Mouse (Mus musculus): Measurements from ENCODE around the gene Trpt1. TPM values are rescaled to one million over a fixed set of nuclear protein-coding genes. Genes with fewer than 3 reads are reported as not detected.

Trpt1 gene
- polyA plus RNA-seq, 1 experiment from 2014 or later = 9.7 TPM

GRCm38 (mm10) chr19:6977759-6978638, 17.9 kb upstream of the Trpt1 start:
- WGBS = 73% methylated on average over 13 of the region's 13 CpGs
- peaks cover 28% of the 10 kb centered on the region for H3K36me3 ChIP-seq
- no peak for ATAC-seq (ENCODE audit: borderline replicate concordance, extremely low read depth, low FRiP score, low TSS enrichment)
- H3K4me2 ChIP-seq = peak overlapping the region; percentile 78
- H3K9ac ChIP-seq = peak overlapping the region; percentile 56; the same call in 1 of the 2 replicates
- H3K27me3 ChIP-seq = no peaks in the 10 kb centered on the region
- peaks cover 47% of the 10 kb centered on the region for H3K4me1 ChIP-seq
- H3K4me3 ChIP-seq = peak overlapping the region; percentile 82
- peak overlapping the region; percentile 95; the same call in 1 of the 2 replicates for H3K27ac ChIP-seq
- H3K9me3 ChIP-seq = no peaks in the 10 kb centered on the region

- Histone ChIP-seq H3K36me3 (peaks cover 33% of the 10 kb centered on the region), H3K27me3 (no peaks in the 10 kb centered on the region), H3K9me3 (no peaks in the 10 kb centered on the region), H3K4me2 (peak overlapping the region; percentile 78), H3K9ac (peak overlapping the region; percentile 56), H3K27ac (peak overlapping the region; percentile 95; the same call in 1 of the 2 replicates), H3K4me1 (peaks cover 46% of the 10 kb centered on the region), H3K4me3 (peak overlapping the region; percentile 82)
- WGBS = 36% methylated on average over 3 of the region's 3 CpGs
- no peak for ATAC-seq (ENCODE audit: borderline replicate concordance, extremely low read depth, low FRiP score, low TSS enrichment)
Measured at GRCm38 (mm10) chr19:6978639-6978974, 17.3 kb upstream of the Trpt1 start.

- Histone ChIP-seq H3K9me3 (no peaks in the 10 kb centered on the region), H3K27ac (peak overlapping the region; percentile 95), H3K27me3 (no peaks in the 10 kb centered on the region), H3K4me2 (peak overlapping the region; percentile 78), H3K4me1 (peaks cover 42% of the 10 kb centered on the region), H3K9ac (peak overlapping the region; percentile 56), H3K36me3 (peaks cover 37% of the 10 kb centered on the region), H3K4me3 (peak overlapping the region; percentile 82)
- 5% methylated on average over 11 of the region's 11 CpGs for WGBS
- ATAC-seq (ENCODE audit: borderline replicate concordance, extremely low read depth, low FRiP score, low TSS enrichment) = no peak
Measured at GRCm38 (mm10) chr19:6979001-6979479, 16.9 kb upstream of the Trpt1 start.

- Histone ChIP-seq H3K9ac (peak overlapping the region; percentile 87), H3K9me3 (no peaks in the 10 kb centered on the region), H3K27ac (peak overlapping the region; percentile 95), H3K36me3 (peaks cover 39% of the 10 kb centered on the region), H3K4me3 (peak overlapping the region; percentile 82), H3K4me2 (peak overlapping the region; percentile 78), H3K27me3 (no peaks in the 10 kb centered on the region), H3K4me1 (peaks cover 41% of the 10 kb centered on the region)
- ATAC-seq (ENCODE audit: borderline replicate concordance, extremely low read depth, low FRiP score, low TSS enrichment) = peak; percentile 92
- WGBS = under 1% methylated on average over 59 of the region's 59 CpGs
Measured at GRCm38 (mm10) chr19:6979486-6980380, 16.2 kb upstream of the Trpt1 start.

GRCm38 (mm10) chr19:6980381-6981093, 15.4 kb upstream of the Trpt1 start, which contains the start of gene Fkbp2:
Fkbp2 (minus strand) TSS chr19:6980501.
- Histone ChIP-seq H3K4me1 (peaks cover 41% of the 10 kb centered on the region), H3K27me3 (no peaks in the 10 kb centered on the region), H3K4me2 (peak within 1 kb of the TSS; percentile 78), H3K36me3 (peaks cover 46% of the 10 kb centered on the region), H3K9ac (peak within 1 kb of the TSS; percentile 87), H3K27ac (peak within 1 kb of the TSS; percentile 95), H3K9me3 (no peaks in the 10 kb centered on the region), H3K4me3 (peak within 1 kb of the TSS; percentile 82)
- peak; percentile 91 for ATAC-seq (ENCODE audit: borderline replicate concordance, extremely low read depth, low FRiP score, low TSS enrichment)
- WGBS = 1% methylated on average over 38 of the region's 38 CpGs

GRCm38 (mm10) chr19:6981465-6981864, 14.5 kb upstream of the Trpt1 start:
- ATAC-seq (ENCODE audit: borderline replicate concordance, extremely low read depth, low FRiP score, low TSS enrichment) = no peak
- H3K9me3 ChIP-seq = no peaks in the 10 kb centered on the region
- peaks cover 41% of the 10 kb centered on the region for H3K4me1 ChIP-seq
- H3K36me3 ChIP-seq = peaks cover 46% of the 10 kb centered on the region
- H3K4me2 ChIP-seq = peak overlapping the region; percentile 78; the same call in 1 of the 2 replicates
- peak overlapping the region; percentile 87 for H3K9ac ChIP-seq
- H3K27me3 ChIP-seq = no peaks in the 10 kb centered on the region
- no peak overlapping the region for H3K27ac ChIP-seq
- H3K4me3 ChIP-seq = peak overlapping the region; percentile 82; the same call in 1 of the 2 replicates
- WGBS = 86% methylated on average over 4 of the region's 4 CpGs

- H3K4me2 ChIP-seq = no peak overlapping the region
- no peak overlapping the region for H3K4me3 ChIP-seq
- peaks cover 37% of the 10 kb centered on the region for H3K4me1 ChIP-seq
- 91% methylated on average over 5 of the region's 5 CpGs for WGBS
- no peaks in the 10 kb centered on the region for H3K9me3 ChIP-seq
- H3K27me3 ChIP-seq = no peaks in the 10 kb centered on the region
- no peak for ATAC-seq (ENCODE audit: borderline replicate concordance, extremely low read depth, low FRiP score, low TSS enrichment)
- H3K27ac ChIP-seq = no peak overlapping the region
- H3K36me3 ChIP-seq = peaks cover 28% of the 10 kb centered on the region
- H3K9ac ChIP-seq = no peak overlapping the region
Measured at GRCm38 (mm10) chr19:6983621-6984020, 12.3 kb upstream of the Trpt1 start.

GRCm38 (mm10) chr19:6985300-6985699, 10.6 kb upstream of the Trpt1 start:
- no peak for ATAC-seq (ENCODE audit: borderline replicate concordance, extremely low read depth, low FRiP score, low TSS enrichment)
- no peaks in the 10 kb centered on the region for H3K9me3 ChIP-seq
- H3K27me3 ChIP-seq = no peaks in the 10 kb centered on the region
- no peak overlapping the region for H3K9ac ChIP-seq
- no peak overlapping the region for H3K27ac ChIP-seq
- H3K4me3 ChIP-seq = no peak overlapping the region
- H3K36me3 ChIP-seq = peaks cover 28% of the 10 kb centered on the region
- peaks cover 30% of the 10 kb centered on the region for H3K4me1 ChIP-seq
- 87% methylated on average over 19 of the region's 19 CpGs for WGBS
- H3K4me2 ChIP-seq = no peak overlapping the region

GRCm38 (mm10) chr19:6985951-6986708, 9.8 kb upstream of the Trpt1 start:
- no peaks in the 10 kb centered on the region for H3K27me3 ChIP-seq
- H3K4me3 ChIP-seq = peak overlapping the region; percentile 93
- H3K9ac ChIP-seq = peak overlapping the region; percentile 95; the same call in 1 of the 2 replicates
- WGBS = 72% methylated on average over 10 of the region's 10 CpGs
- H3K4me2 ChIP-seq = peak overlapping the region; percentile 89
- no peak for ATAC-seq (ENCODE audit: borderline replicate concordance, extremely low read depth, low FRiP score, low TSS enrichment)
- no peak overlapping the region for H3K27ac ChIP-seq
- H3K9me3 ChIP-seq = no peaks in the 10 kb centered on the region
- peaks cover 26% of the 10 kb centered on the region for H3K4me1 ChIP-seq
- H3K36me3 ChIP-seq = peaks cover 28% of the 10 kb centered on the region

GRCm38 (mm10) chr19:6987061-6987903, 8.6 kb upstream of the Trpt1 start, which contains the start of gene Vegfb:
Vegfb (minus strand) TSS chr19:6987651.
- H3K4me2 ChIP-seq = peak within 1 kb of the TSS; percentile 89
- peak within 1 kb of the TSS; percentile 92 for H3K27ac ChIP-seq
- H3K9me3 ChIP-seq = no peaks in the 10 kb centered on the region
- peaks cover 26% of the 10 kb centered on the region for H3K4me1 ChIP-seq
- peak; percentile 62 for ATAC-seq (ENCODE audit: borderline replicate concordance, extremely low read depth, low FRiP score, low TSS enrichment)
- no peaks in the 10 kb centered on the region for H3K27me3 ChIP-seq
- H3K9ac ChIP-seq = peak within 1 kb of the TSS; percentile 95
- peaks cover 25% of the 10 kb centered on the region for H3K36me3 ChIP-seq
- under 1% methylated on average over 64 of the region's 85 CpGs for WGBS
- H3K4me3 ChIP-seq = peak within 1 kb of the TSS; percentile 93

All from lung, embryonic 15.5 days (tissue).